Mouse (Mus musculus): Measurements from ENCODE around the gene Rnaseh2b.

- TF ChIP-seq POLR2A (IDR thresholded peaks at IDR 0.05; ENCODE audit: control insufficient read depth, extremely low read depth, insufficient read depth, low read length, poor library complexity) (no peak), CTCF (IDR thresholded peaks at IDR 0.05; ENCODE audit: borderline replicate concordance, control insufficient read depth, extremely low read depth, insufficient read depth, low read length, poor library complexity) (no peak)
Observed at GRCm38 (mm10) chr14:62370819-62371218, 78.4 kb downstream of the Rnaseh2b start.
